Mouse (Mus musculus) T-helper 17 cell (primary cell): ENCODE results near the gene 1700029I15Rik.

Experiments
- in situ Hi-C, 2 experiments: fragments of 300-600 bp; cut with MboI, MseI; formaldehyde crosslinking; loops; 1 replicate in 1 of 2; 2 replicates in 1 of 2; pipeline ENCODE4 v1.15.1; 2025; ENCODE audit warnings: high pct_unique_total_duplicates in 2 of 2

The 1700029I15Rik gene

GRCm38 (mm10) chr2:92372767-92373436, 9.4 kb upstream of the 1700029I15Rik start:
- in situ Hi-C loops = loop anchor here (5.0 to 10.0 kb wide), 2 partner anchors 59 to 62 kb away; partner anchors contain the start of gene Cry2 (in 2 of the 2)

- in situ Hi-C loops = loop anchor here (5.0 to 10.0 kb wide), 2 partner anchors 59 to 61 kb away; partner anchors contain the start of gene Cry2 (in 2 of the 2)
These were observed 8.9 kb upstream of the 1700029I15Rik start for GRCm38 (mm10) chr2:92373437-92373813.

- in situ Hi-C loops = loop anchor here (5.0 to 10.0 kb wide), 2 partner anchors 58 to 60 kb away; partner anchors contain the start of gene Cry2 (in 2 of the 2)
These were observed 7.8 kb upstream of the 1700029I15Rik start, which contains the start of the genes Pex16 and Large2 for GRCm38 (mm10) chr2:92374514-92374913. Gene Pex16 (plus strand): TSS chr2:92374676. Gene Large2 (minus strand): TSS chr2:92374869.

GRCm38 (mm10) chr2:92375099-92375623, 7.2 kb upstream of the 1700029I15Rik start:
- in situ Hi-C loops = loop anchor here in 1 of 2 experiments (10.0 kb wide), 1 partner anchor 60 kb away; the partner anchor contains the start of gene Cry2

- in situ Hi-C loops = loop anchor here in 1 of 2 experiments (10.0 kb wide), 1 partner anchor 59 kb away; the partner anchor contains the start of gene Cry2
These were observed 6.5 kb upstream of the 1700029I15Rik start for GRCm38 (mm10) chr2:92375788-92376187.

GRCm38 (mm10) chr2:92376300-92376699, 6.0 kb upstream of the 1700029I15Rik start:
- in situ Hi-C loops = loop anchor here in 1 of 2 experiments (10.0 kb wide), 1 partner anchor 59 kb away; the partner anchor contains the start of gene Cry2

GRCm38 (mm10) chr2:92377320-92377719, 5.0 kb upstream of the 1700029I15Rik start:
- in situ Hi-C loops = loop anchor here in 1 of 2 experiments (10.0 kb wide), 1 partner anchor 57 kb away; the partner anchor contains the start of gene Cry2

GRCm38 (mm10) chr2:92379783-92380494, 2.4 kb upstream of the 1700029I15Rik start:
- in situ Hi-C loops = loop anchor here (10.0 kb wide), 2 partner anchors 55 to 785 kb away; partner anchors contain the start of gene Cry2 (in 1 of the 2)

- in situ Hi-C loops = loop anchor here in 1 of 2 experiments (10.0 kb wide), 1 partner anchor 784 kb away; no protein-coding TSS in a partner anchor
These were observed 1.8 kb upstream of the 1700029I15Rik start for GRCm38 (mm10) chr2:92380495-92381050.

- in situ Hi-C loops = loop anchor here in 1 of 2 experiments (10.0 kb wide), 1 partner anchor 784 kb away; no protein-coding TSS in a partner anchor
These were observed 1.2 kb upstream of the 1700029I15Rik start for GRCm38 (mm10) chr2:92381161-92381560.

GRCm38 (mm10) chr2:92382759-92383158, 421 bp downstream of the 1700029I15Rik start:
- in situ Hi-C loops = loop anchor here in 1 of 2 experiments (10.0 kb wide), 1 partner anchor 782 kb away; no protein-coding TSS in a partner anchor

- in situ Hi-C loops = loop anchor here in 1 of 2 experiments (10.0 kb wide), 1 partner anchor 781 kb away; no protein-coding TSS in a partner anchor
These were observed 1.8 kb downstream of the 1700029I15Rik start for GRCm38 (mm10) chr2:92384101-92384500.

GRCm38 (mm10) chr2:92385113-92386051, 3.0 kb downstream of the 1700029I15Rik start:
- in situ Hi-C loops = loop anchor here in 1 of 2 experiments (10.0 kb wide), 1 partner anchor 779 kb away; no protein-coding TSS in a partner anchor

GRCm38 (mm10) chr2:92386821-92387570, 4.7 kb downstream of the 1700029I15Rik start:
- in situ Hi-C loops = loop anchor here in 1 of 2 experiments (10.0 kb wide), 1 partner anchor 778 kb away; no protein-coding TSS in a partner anchor

GRCm38 (mm10) chr2:92387646-92388045, 5.3 kb downstream of the 1700029I15Rik start:
- in situ Hi-C loops = loop anchor here in 1 of 2 experiments (10.0 kb wide), 1 partner anchor 777 kb away; no protein-coding TSS in a partner anchor

- in situ Hi-C loops = loop anchor here in 1 of 2 experiments (10.0 kb wide), 1 partner anchor 777 kb away; no protein-coding TSS in a partner anchor
These were observed 5.8 kb downstream of the 1700029I15Rik start for GRCm38 (mm10) chr2:92388081-92388517.

GRCm38 (mm10) chr2:92388891-92389641, 6.7 kb downstream of the 1700029I15Rik start:
- in situ Hi-C loops = loop anchor here in 1 of 2 experiments (10.0 kb wide), 1 partner anchor 776 kb away; no protein-coding TSS in a partner anchor

GRCm38 (mm10) chr2:92389645-92390044, 7.3 kb downstream of the 1700029I15Rik start:
- in situ Hi-C loops = loop anchor here in 1 of 2 experiments (10.0 kb wide), 1 partner anchor 775 kb away; no protein-coding TSS in a partner anchor
